Mouse (Mus musculus) stomach, postnatal 0 days (tissue): ENCODE data around the gene Cfap46. TPM values are rescaled to one million over a fixed set of nuclear protein-coding genes. Genes with fewer than 3 reads are reported as not detected.

Experiments
- ATAC-seq: fragments of 200-750 bp; cut with Nextera tagmentation; 2 replicates; pipeline ENCODE4 v1.8.0; 2017; ENCODE audit not compliant: low FRiP score, low TSS enrichment
- DNase-seq: peaks from one replicate; pipeline ENCODE4 v3.0.0-alpha.2; 2016; ENCODE audit warnings: low spot score
- H3K27ac ChIP-seq: fragments of 300-500 bp; sonication (generic); replicated peaks from 2 replicates; pipeline ENCODE4 v1.5.1; 2014; ENCODE audit warnings: mild to moderate bottlenecking, control low read depth
- H3K27me3 ChIP-seq: fragments of 300-500 bp; sonication (generic); 2 replicates; pipeline ENCODE4 v1.6.1; 2014; ENCODE audit warnings: low read length; ENCODE audit not compliant: control insufficient read depth, insufficient read depth
- H3K36me3 ChIP-seq: fragments of 300-500 bp; sonication (generic); 2 replicates; pipeline ENCODE4 v1.6.1; 2014; ENCODE audit warnings: low read length, mixed read lengths; ENCODE audit not compliant: control insufficient read depth, insufficient read depth
- H3K4me1 ChIP-seq: fragments of 300-500 bp; sonication (generic); replicated peaks from 2 replicates; pipeline ENCODE4 v1.6.1; 2014; ENCODE audit warnings: antibody characterized with exemption; ENCODE audit not compliant: control insufficient read depth, insufficient read depth
- H3K4me2 ChIP-seq: fragments of 300-500 bp; sonication (generic); replicated peaks from 2 replicates; pipeline ENCODE4 v1.6.1; 2014; ENCODE audit warnings: low read depth, mild to moderate bottlenecking, control low read depth, moderate library complexity
- H3K4me3 ChIP-seq: fragments of 300-500 bp; sonication (generic); 2 replicates; pipeline ENCODE4 v1.5.1; 2014; ENCODE audit warnings: low read depth, low read length, control low read depth
- H3K9ac ChIP-seq: fragments of 300-500 bp; sonication (generic); 2 replicates; pipeline ENCODE4 v1.6.1; 2014; ENCODE audit warnings: mild to moderate bottlenecking, low read length, control low read depth, mixed read lengths
- H3K9me3 ChIP-seq: fragments of 300-500 bp; sonication (generic); 2 replicates; pipeline ENCODE4 v1.6.1; 2016; ENCODE audit warnings: low read length; ENCODE audit not compliant: control insufficient read depth
- CTCF ChIP-seq: IDR thresholded peaks from 2 replicates; pipeline ENCODE4 v1.5.1; 2016; ENCODE audit warnings: antibody characterized with exemption, low read depth, mild to moderate bottlenecking, moderate library complexity
- EP300 ChIP-seq: optimal IDR thresholded peaks from 2 replicates; pipeline ENCODE3; 2016; ENCODE audit warnings: antibody characterized with exemption
- WGBS: fragments of 180-500 bp; shearing (Covaris S2); extraction: QIAGEN DNeasy Blood & Tissue Kit; methylation state at CpG from one replicate; pipeline ENCODE4 v1.1.7; 2014; 5-methylcytosine and 5-hydroxymethylcytosine counted together
- polyA plus RNA-seq: library from polyadenylated mRNA; unstranded; fragments of >200 nt; fragmentation: Nextera tagmentation; extraction: Ambion mirVana; gene quantifications from 2 replicates; pipeline ENCODE4 v1.2.1, GENCODE M21; 2015

The Cfap46 gene
- polyA plus RNA-seq, 1 experiment from 2014 or later = 0.08 TPM

DNA sequence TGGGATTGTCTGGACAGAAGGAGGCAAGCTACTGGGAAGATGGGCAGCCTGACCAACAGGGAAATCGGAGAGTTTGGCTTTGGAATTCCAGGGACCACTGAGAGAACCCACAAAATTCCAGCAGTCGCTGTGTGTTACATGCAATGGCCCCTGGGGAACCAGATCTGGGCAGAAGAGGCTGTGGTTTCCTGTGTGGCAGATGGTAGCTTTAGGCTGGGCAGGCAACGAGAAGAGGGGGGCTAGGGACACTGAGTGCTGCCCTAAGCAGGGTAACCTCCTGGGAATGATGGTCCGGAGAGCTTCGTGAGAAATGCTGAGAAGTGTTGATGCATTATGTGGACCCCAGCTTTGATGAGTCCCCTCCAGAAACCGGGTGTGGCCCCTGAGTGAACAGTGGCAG, 87.8 kb downstream of the Cfap46 start:
- Histone ChIP-seq H3K36me3 (no peaks in the 10 kb centered on the region), H3K27ac (no peak overlapping the region), H3K4me1 (no peaks in the 10 kb centered on the region), H3K9ac (no peak overlapping the region), H3K4me2 (no peak overlapping the region), H3K9me3 (no peaks in the 10 kb centered on the region), H3K4me3 (no peak overlapping the region), H3K27me3 (no peaks in the 10 kb centered on the region)
- ATAC-seq (no peak), DNase-seq (no peak)
- 54% methylated on average over 6 of the region's 6 CpGs for WGBS
- no peak for TF ChIP-seq EP300
- no peak for TF ChIP-seq CTCF

DNA sequence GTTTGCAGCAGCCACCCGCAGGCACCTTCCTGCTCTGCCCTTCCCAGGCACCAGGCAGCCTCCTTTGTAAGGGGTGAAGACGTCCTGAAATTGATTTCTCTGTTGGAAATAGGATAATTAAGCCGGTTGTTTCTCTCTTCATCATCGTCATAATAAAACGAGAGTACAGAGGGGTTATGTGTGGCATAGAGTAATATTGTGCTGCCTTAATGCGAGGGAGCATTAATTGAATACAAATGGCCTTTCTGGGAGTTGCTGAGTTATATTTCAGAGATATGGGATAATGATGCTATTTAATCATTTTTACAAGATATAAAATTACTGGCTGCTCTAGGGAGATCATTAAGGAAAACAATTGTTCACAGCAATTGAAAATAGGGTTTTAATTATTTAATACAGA, 88.3 kb downstream of the Cfap46 start:
- 72% methylated on average over 6 of the region's 6 CpGs for WGBS
- Histone ChIP-seq H3K4me1 (no peaks in the 10 kb centered on the region), H3K27me3 (no peaks in the 10 kb centered on the region), H3K4me2 (no peak overlapping the region), H3K36me3 (no peaks in the 10 kb centered on the region), H3K4me3 (no peak overlapping the region), H3K9me3 (no peaks in the 10 kb centered on the region), H3K27ac (no peak overlapping the region), H3K9ac (no peak overlapping the region)
- no peak for DNase-seq
- ATAC-seq = no peak
- TF ChIP-seq CTCF = no peak
- TF ChIP-seq EP300 = no peak

DNA sequence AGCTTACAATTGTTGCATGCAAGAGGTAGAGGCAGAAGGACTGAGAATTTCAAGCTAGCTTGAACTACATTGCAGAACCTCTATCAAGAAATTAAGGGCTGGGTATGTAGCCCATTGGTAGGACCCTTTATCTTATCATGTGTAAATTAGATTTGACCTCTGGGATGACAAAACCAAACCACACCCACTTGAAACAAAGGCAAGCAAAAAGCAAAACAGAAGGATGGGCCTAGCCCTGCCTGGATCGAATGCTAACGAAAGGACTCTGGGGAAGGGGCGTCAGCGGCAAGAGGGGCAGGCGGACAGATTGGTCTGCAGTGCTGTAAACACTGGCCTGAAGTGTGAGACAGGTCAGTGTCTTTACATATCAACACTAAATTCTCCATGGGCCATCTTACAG, 92.3 kb downstream of the Cfap46 start:
- no peak overlapping the region for H3K4me3 ChIP-seq
- no peaks in the 10 kb centered on the region for H3K4me1 ChIP-seq
- no peaks in the 10 kb centered on the region for H3K36me3 ChIP-seq
- H3K27me3 ChIP-seq = 0 out of 2 replicates have a peak, but pooled peaks cover 2% of the 10 kb centered on the region
- H3K9ac ChIP-seq = no peak overlapping the region
- H3K9me3 ChIP-seq = no peaks in the 10 kb centered on the region
- ATAC-seq (no peak), DNase-seq (no peak)
- 76% methylated on average over 5 of the region's 5 CpGs for WGBS
- no peak for TF ChIP-seq EP300
- no peak for TF ChIP-seq CTCF
- no peak overlapping the region for H3K27ac ChIP-seq
- H3K4me2 ChIP-seq = no peak overlapping the region

DNA sequence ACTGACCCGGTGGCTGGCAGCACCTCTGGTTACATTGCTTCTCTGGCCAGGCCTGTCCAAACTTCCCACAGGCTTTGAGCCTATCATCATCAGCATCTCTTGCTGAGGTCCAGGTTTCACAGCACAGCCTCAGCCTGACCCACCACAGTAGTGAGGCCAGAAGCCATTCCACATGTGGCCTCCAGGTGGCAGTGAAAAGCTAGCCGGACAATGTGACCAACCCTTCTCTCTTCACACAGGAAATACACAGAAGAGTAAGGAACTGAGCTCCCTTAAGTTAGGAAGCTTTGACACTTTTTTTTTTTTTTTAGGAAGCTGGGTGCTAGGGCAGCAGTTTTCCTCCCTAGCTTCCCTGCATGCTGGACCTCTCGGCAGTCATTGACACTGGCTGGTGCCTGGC, 93.3 kb downstream of the Cfap46 start:
- H3K27ac ChIP-seq = no peak overlapping the region
- no peak overlapping the region for H3K9ac ChIP-seq
- H3K4me2 ChIP-seq = no peak overlapping the region
- DNase-seq (peak; percentile 58), ATAC-seq (peak; percentile 45; the same call in 1 of the 2 replicates)
- H3K4me1 ChIP-seq = no peaks in the 10 kb centered on the region
- TF ChIP-seq CTCF = peak; percentile 83
- no peak for TF ChIP-seq EP300
- no peak overlapping the region for H3K4me3 ChIP-seq
- peaks cover 8% of the 10 kb centered on the region; the same call in 1 of the 2 replicates for H3K27me3 ChIP-seq
- H3K36me3 ChIP-seq = no peaks in the 10 kb centered on the region
- WGBS = 34% methylated on average over 3 of the region's 3 CpGs
- no peaks in the 10 kb centered on the region for H3K9me3 ChIP-seq

DNA sequence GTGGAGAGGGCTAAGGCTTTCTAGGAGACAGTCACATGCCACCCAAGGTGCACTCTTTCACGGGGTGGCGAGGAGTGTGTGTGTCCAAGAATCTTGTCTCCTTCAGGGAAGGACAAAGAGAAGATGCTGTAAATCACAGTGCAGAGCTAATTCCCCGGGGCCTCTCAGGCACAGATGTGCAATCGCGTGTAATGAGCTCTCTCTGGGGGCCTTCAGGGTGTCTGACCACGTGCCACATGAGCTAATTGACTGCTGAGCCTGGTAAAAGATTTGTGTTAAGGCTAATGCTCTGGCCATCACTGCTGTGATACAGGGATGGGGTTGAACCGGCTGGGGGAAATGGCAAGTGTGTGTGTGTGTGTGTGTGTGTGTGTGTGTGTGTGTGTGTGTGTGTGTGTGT, 95.7 kb downstream of the Cfap46 start:
- no peak for ATAC-seq

DNA sequence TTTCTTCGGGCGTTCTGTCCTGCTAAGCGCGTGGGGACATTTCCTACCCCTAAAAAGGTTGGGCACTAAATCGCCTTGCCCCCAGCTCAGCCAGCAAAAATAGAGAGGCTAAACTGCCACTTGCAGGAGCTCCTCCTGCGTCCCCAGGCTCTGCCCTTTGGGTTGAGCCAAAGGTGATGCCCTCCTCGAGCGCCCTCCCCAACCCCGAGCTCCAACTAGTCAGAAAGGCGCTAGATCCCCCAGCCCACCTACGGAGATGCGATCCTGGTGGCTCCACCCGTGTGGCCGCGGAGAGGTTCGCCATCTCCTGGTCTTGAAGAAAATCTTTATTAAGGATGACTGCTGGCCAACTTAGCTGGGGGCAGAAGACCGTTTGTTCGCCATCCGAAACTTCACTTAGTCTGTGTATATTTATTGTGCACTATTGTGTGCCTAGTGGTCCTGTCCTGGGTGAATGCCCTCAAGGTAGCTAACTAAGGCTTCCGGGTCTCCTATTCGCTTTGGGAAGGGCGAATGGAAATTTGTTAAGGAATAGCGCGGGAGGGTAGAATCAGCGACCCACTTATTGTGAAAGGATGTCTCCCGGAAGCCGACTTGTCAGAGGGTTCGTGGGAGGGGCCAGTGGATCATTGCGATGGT, 98.3 kb downstream of the Cfap46 start:
- H3K27ac ChIP-seq = no peak overlapping the region
- ATAC-seq = no peak
- H3K27me3 ChIP-seq = peaks cover 32% of the 10 kb centered on the region; the same call in 1 of the 2 replicates
- H3K36me3 ChIP-seq = no peaks in the 10 kb centered on the region
- 0 out of 2 replicates have a peak, but pooled peaks have one; percentile 20 for TF ChIP-seq CTCF
- no peak for TF ChIP-seq EP300
- DNase-seq = no peak
- 5% methylated on average over 29 of the region's 29 CpGs for WGBS
- H3K4me1 ChIP-seq = 0 out of 2 replicates have a peak, but pooled peaks cover 2% of the 10 kb centered on the region
- no peaks in the 10 kb centered on the region for H3K9me3 ChIP-seq
- no peak overlapping the region for H3K4me2 ChIP-seq
- H3K4me3 ChIP-seq = 0 out of 2 replicates have a peak overlapping the region, but pooled peaks have one; percentile 1
- H3K9ac ChIP-seq = no peak overlapping the region

More for the DNA sequence above, 95.7 kb downstream of the Cfap46 start:
- no peaks in the 10 kb centered on the region for H3K9me3 ChIP-seq
- H3K36me3 ChIP-seq = no peaks in the 10 kb centered on the region
- H3K4me3 ChIP-seq = no peak overlapping the region
- no peak for DNase-seq
- TF ChIP-seq CTCF (no peak), EP300 (no peak)
- H3K9ac ChIP-seq = no peak overlapping the region
- peaks cover 18% of the 10 kb centered on the region; the same call in 1 of the 2 replicates for H3K27me3 ChIP-seq
- no peak overlapping the region for H3K27ac ChIP-seq
- no peak overlapping the region for H3K4me2 ChIP-seq
- no peaks in the 10 kb centered on the region for H3K4me1 ChIP-seq
- WGBS = 41% methylated on average over 7 of the region's 7 CpGs
